Mouse (Mus musculus): ENCODE measurements at regions not wholly inside any gene's neighbourhood (a gene's known extent, or its start where the extent isn't known, plus 50 kb on each side); places are given as distances from the start of the nearest gene placed in this dataset.

DNA sequence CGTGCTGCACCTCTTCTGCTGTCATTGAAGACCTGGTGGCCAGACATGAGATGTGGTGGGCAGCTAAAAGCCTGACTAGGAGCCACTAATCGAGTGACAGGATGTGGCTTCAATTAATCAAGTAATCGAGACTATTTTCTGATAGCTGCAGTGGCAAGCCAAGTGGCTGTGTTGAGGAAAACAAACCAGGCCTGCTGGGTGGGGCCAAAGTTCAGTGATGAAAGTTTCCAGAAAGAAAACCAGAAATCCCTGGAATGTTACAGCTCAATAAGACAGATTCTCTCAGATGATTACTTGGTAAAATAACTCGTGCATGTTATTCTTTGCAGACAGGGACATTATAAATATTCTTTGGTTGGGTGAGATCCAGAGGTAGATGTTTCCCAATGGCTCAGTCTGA is 564.4 kb upstream of the Tbl1xr1 start:
- no peak for DNase-seq (ENCODE audit: low spot score in 2 of 2)

DNA sequence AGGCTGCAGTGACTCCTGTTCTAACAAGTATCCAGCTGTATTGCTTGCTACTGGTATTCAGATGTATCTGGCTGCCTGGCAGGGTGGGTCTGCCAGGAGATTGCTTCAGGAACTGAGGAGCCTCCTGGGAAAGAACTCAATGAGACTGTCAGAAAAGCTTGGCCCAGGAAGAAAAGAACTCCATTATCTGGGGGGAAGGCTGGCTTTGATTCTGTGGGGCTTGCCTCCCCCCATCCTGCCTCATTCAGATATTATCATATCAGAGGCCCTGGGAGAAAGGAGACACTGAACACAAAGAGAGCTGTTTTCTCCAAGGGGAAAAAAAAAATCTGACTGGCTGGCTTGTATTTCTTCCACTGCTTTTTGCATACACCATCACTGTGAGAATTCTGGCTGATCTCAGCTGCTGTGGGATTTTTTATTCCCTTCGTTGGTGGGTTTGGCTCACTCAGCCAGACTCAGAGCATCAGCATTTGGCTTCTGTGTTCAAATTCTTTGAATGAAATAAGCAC is 552.0 kb upstream of the Tbl1xr1 start:
- DNase-seq (ENCODE audit: low spot score in 2 of 2) = no peak

DNA sequence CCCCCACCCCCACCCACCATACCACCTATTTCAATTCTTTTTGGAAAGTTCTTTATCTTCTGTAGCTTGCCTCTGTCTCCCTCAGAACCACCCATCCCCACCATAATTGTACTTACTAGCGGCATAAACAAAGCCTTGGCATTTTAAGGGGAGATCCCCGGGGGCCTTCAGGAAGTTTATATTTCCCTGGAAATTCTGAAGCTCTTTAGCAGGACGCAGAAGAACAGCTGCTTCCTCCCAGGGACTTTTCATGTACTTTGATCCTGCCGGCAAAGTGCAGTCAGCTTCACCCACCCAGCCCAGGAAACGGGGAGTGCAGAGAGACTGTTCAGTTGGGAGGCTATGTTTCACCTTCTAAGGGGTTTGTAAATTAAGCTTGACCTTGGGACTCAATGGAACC is 545.6 kb upstream of the Tbl1xr1 start:
- no peak for DNase-seq (ENCODE audit: low spot score in 2 of 2)

DNA sequence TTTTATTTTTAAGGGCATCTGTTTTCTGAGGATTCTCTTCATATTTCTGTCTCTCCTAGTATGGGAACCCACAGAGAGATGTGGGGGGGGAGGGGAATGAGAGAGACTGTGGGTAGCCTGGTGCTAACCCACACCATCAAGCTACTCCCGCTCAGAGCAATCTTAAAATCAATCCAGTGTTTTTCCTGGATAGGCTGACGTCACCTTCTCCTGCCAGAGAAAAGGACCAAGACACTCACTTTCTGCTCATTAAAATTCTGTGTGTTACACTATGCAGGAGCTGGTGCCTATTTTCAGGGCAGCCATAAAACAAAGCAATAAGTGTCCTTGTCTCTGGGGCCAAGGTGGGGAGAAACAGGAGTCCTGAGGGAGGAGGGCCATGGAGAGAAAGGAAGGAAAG is 537.3 kb upstream of the Tbl1xr1 start:
- DNase-seq (ENCODE audit: low spot score in 2 of 2) = no peak

DNA sequence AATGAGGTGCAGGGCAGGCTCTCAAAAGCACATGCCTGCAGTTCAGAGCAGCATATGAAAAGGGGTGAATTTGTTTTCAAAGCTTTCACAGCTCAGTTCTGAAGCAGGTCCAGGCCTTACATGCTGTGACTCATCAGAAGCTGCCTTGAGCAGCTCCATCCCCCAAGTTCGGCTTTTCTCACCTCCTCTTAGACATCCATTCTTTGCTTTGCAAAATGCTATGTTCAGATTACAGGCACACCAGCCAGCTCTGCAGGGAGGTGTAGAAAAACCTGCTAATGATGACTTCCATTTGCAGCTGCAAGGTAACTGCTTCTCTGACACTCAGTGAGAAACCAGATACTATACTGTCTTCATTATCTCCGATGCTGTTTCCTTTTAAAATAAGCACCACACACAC is 532.0 kb upstream of the Tbl1xr1 start:
- no peak for DNase-seq (ENCODE audit: low spot score in 2 of 2)

DNA sequence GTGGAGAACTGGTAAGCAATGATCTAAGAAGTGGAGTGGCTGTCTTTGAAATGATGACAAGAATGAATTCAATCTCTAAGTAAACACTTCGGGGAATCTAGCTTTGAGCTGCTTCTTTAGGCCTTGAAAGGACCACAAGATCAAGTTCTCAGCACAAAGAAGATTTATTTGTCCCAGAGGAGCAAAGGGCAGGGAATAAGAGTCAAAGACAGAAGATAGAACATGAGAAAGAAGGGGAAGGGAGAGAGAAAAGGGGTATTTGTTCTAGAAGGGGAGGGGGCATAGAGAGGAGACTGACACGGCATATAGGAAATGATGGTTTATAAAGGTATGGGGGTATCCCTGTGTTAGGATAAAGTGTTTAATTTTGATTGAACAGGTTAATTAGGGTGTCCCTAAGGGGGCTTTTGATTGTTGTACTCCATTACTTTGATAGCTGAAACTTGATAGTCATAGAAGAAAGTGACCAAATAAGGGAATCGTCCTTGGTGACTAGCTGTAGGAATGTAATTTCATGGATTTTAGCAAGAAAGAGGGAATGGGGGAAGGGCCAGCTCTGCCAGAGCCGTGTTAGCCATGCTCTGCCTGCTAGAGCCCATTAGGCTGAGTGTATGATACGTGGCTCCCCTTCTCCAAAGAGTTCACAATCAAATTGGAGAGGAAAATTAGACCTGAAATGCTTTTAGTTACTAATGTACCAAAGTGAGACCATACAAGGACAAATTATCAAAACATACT is 531.1 kb upstream of the Tbl1xr1 start:
- DNase-seq (ENCODE audit: low spot score in 2 of 2) = no peak

DNA sequence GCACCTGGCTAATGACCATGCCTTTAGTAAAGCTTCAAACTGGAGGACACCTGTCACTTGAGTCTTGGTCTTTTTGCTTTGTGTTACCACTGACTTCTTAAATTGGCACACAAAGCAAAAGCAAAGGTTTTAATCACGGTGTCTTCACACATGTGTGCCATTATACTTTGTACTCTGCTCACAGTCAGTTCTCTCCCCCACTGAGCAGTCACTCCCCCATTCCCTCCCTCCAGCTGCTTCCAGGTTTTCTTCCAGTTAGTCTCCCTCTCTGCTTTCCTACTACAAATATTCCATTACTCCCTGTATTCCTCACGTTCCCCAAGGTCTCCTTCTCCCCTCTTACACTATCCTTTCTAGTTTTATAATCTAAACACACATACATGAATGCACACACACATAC is 530.0 kb upstream of the Tbl1xr1 start:
- DNase-seq (ENCODE audit: low spot score in 2 of 2) = no peak

DNA sequence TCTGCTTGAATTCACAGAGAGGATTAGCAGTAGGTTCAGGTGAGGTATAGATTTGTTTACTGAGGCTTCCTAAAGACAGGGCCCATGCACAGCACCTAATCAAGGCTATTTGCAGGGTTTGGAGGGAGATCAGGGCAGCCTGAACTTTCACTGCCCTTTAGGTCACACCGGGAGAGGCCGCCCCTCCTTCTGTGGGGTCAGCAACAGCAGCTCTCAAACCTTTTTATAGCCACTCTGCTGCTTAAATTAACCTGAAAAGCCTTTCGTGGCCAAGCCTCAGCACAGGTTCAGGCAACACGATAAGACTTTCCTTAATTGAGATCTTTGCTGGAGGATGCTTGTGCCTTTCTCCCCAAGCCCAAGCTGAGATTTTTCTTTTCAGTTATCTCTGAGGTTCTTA is 526.8 kb upstream of the Tbl1xr1 start:
- DNase-seq (ENCODE audit: low spot score in 2 of 2) = no peak

DNA sequence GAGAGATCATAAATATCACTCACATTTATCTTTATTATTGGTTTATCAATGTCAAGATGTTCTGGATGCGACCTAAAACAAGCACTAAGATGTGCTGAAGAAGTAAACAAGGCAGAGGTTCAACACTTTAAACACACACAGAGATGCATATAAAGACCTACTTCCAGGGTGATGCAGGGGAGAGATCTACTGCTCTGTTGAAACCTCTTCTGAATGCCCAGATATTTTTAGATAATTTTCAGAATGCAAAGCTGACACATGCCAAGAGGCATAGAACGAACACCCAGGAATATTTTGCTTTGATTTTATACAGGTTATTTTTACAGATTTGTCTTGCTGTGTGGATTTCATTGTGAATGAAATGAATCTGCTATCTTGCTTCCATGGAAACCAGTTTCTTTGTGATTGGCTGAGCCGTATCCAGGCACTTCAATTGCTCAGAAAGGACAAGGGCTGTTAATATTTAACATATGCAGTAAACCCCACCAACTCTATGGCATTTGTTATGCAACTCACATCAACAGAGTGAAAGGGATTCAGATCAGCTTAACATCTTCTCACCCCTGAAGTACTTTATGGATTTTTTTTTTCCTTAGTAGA is 523.2 kb upstream of the Tbl1xr1 start:
- DNase-seq (ENCODE audit: low spot score in 2 of 2) = no peak

DNA sequence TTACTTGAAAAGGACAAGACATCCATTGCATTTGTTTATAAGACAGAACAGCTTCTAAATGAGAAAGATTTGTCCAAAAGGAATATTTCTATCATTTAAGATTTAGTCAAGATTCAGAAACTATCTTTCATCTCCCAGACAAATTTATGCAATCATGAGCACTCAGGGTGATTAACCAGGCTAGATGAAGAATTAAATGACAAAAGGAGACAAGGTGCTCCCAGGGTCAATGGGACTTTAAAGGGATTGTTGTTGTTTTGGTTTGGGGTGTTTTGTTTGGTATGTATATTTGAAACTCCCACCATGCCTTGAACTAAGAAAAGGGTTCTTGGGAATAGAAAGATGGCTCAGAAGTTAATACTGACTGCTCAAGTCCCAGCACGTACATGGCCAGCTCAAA is 522.6 kb upstream of the Tbl1xr1 start:
- DNase-seq (ENCODE audit: low spot score in 2 of 2) = no peak

DNA sequence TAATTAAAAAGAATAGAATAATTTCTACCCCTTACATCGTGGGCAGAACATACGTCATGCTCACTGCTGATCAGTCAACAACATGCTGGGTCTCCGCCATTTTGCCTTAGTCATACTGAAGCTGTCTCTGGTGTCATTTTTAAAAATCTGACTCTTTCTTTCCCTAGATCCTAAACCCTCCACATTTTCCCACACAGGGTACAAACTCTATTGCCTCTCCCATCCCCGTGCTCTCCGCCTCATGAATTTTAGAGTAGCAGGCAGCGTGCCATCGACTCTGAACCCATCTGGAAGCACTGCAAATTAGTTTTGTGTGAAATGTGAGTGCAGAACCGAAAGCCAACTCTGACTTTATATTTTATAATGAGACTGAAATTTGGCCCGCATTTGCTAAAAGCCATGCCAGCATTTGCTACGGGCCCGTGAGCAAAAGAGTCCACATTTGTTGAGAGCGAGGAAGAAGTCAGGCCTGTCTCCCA is 518.5 kb upstream of the Tbl1xr1 start:
- no peak for DNase-seq (ENCODE audit: low spot score in 2 of 2)

DNA sequence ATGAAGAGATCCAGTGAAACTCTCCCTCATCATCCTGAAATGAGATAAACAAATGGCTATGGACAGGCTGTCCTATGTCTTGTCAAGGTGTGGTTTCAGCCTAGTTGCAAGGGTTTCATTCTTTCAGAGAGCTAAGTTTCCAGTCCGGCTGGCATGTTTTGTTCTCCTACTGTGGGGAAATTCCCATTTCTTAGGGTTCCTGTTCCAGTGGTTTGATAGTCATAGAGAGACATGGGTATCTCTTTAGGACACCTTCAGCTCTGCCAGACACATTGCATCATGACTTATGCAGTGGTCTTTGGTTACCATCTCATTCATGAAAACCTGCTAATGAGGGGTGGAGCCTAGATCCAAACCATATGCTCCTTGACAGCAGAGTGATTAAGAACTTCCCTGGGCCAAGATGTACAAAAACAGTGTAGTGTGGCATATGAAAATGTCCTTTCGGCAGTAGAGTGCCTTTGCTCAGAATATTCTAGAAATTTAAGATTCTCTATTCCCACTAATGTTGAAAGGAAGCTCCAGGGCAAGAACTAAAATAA is 513.6 kb upstream of the Tbl1xr1 start:
- DNase-seq (ENCODE audit: low spot score in 2 of 2) = no peak

DNA sequence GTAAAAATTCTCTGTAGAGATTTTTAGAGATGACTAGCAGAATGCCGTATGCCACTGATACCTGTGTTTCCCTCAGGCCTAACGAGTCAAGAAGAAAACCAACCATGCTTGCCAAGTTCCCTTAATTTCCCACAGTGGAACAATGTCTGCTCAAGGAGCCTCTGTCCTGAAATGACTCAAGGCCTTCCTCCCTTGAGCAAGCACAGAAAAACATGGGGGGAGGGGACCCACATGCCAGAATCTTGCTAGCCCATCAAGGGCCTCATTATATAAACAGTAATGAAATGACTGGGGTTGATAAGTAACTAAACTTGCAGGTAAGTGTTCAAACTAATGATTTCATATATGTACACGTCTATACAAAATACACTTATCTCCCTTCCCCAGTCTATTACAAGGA is 513.0 kb upstream of the Tbl1xr1 start:
- no peak for DNase-seq (ENCODE audit: low spot score in 2 of 2)

DNA sequence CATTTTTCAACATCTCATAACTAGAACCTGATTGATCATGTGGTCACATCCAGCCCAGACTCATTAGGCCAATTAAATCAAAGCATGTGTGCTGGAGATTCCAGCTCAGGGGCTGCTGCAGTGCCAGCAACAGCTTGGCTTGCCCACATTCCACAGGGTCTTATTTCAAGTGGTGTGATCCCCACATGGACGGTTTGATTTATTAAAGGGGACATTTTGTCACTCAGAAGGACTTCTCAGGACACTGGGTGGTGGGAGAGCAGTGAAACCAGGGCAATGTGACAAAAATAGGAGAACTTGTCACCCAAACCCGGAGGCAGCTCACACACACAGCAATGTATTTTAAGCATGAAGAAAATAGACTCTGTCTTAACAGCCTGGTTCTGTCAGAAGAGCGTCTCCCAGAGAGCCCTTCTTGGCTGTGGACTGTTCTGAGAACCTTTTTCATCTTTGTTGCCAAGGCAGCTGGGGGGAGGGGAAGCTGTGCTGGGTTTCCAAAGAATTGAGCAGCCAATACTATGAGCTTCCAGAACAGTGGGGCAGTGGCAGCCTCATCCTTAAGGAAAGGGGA is 512.2 kb upstream of the Tbl1xr1 start:
- no peak for DNase-seq (ENCODE audit: low spot score in 2 of 2)

DNA sequence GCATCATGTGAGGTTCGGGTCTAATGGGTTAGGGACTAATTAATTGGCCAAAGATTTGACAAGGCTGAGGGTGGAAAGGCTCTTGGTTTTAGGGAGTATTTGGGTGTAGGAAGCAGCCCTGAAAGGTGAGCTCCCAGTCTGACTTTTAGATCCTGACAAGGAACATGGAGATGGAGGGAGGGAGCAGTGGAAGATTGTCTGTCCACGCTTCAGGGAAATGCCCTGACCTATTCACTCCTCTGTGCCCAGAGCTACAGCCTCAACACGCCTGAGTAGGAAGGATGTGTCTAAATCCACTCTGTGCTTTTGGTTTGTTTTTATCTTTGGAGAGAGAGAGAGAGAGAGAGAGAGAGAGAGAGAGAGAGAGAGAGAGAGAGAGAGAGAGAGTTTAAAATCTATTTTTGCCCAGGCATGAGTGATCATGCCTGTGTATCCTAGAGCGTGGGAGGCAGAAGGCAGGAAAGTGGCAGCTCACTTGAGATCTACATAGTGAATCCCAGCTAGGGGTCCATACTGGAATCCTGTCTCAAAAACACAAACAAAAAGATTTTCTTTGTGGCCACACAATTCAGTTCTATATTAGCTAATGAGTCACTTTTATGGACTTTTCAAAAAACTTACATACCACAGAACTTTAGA is 511.5 kb upstream of the Tbl1xr1 start:
- DNase-seq (ENCODE audit: low spot score in 2 of 2) = no peak

DNA sequence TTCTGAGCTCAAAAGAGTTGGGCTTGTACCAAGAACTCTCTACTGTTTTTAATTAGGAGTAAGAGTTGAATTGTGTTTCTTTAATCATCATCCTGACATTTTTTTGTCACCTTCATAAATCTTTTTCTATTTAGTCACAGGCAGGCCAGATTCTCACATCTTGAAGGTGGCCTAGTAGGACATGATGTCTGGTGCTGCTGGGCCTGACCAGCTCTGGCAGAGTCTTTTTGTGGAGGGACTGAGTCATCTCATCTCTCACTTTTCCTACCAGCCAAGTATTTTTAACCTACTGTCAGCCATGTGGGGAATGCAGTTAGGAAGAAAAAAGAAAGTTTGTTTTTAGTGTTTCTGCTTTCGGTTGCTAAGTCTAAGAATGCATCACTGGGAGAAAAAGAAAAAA is 506.7 kb upstream of the Tbl1xr1 start:
- no peak for DNase-seq (ENCODE audit: low spot score in 2 of 2)

DNA sequence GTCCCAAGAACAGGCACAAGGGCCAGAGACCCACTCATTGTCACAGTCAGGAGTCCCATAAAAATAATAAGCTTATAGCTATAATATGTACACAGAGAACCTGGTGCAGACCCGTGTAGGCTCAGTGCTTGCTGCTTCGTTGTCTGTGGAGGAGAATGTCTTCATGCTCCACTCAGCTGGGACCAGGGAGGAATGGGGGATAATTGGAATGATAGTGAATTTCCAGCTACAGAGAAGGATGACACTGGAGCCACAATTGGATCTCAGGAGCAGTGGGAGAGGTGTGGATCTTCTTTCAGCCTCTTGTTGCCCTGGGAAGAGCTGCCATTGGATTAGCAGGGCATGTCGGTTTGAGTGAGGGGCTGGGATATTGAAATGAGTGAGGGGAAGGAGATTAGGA is 497.8 kb upstream of the Tbl1xr1 start:
- no peak for DNase-seq (ENCODE audit: low spot score in 2 of 2)

DNA sequence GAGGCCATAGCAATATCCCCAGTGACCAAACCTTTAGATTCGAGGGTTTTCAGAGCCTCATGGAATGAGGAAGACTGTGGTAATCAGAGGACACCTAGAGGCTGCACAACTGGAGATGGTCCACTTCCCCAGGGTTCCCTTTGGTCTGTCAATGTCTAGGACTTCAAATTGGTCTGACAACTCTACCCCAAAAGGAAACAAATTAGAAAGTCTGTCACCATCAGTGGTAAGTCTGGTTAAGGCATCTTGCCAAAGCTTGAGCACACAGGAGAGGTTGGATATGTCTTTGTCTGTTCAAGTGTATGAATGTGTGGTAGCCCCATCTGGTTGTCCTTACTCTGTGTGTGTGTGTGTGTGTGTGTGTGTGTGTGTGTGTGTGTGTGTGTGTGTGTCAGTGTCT is 494.3 kb upstream of the Tbl1xr1 start:
- no peak for DNase-seq (ENCODE audit: low spot score in 2 of 2)

DNA sequence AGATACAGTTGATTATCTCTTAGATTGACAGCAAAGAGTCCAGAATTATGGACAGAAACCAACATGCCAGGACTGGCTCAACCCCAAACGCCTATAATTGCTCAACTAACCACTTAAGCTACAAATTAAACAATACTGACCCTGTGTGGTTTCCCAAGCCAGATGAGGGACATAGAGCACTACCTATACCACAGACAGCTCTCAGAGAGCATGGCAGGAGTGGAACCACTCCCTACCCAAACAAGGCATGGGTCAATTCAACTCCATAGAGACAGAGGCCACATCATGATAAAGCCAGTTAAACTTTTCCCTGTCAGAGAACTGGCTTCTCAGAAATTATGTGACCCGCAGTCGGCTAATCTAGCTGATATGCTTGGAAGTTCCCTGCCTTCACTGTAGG is 490.7 kb upstream of the Tbl1xr1 start:
- no peak for DNase-seq (ENCODE audit: low spot score in 2 of 2)

DNA sequence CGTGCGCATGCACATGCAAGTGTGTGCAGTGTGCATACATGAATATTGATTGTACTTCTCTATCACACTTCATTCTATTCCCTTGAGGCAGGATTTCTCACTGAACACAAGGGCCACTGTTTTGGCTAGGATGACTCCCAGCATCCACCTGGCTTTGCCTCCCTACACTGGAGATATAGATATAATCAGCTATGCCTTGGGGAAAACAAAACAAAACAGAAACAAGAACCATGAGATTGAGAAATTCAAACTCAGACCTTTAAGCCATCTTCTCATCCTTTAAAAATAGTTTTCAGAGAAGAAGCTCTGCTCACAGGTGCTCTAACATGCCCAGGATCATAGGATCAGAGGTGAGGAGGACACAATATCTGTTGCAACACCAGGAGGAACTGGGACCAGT is 469.6 kb upstream of the Tbl1xr1 start:
- no peak for DNase-seq (ENCODE audit: low spot score in 2 of 2)

DNA sequence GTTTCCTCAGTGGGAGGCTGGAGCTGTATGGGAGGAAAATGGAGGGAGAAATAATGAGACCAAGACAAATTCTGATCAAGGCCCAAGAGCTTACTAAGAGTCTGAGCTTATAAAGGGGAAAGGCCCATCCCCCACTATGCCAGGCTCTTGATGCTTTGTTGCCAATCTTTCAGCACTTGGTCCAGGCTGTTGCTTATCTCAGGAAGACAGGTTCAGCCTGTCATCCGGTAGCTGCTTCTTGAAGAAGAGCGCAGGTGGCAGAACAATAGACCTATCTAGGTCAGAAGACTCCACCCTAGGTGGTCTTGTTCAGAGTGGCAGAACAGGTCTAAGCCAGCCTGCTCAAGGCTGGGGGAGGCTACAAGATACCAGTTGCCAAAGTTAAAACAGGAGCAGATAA is 466.2 kb upstream of the Tbl1xr1 start:
- no peak for DNase-seq (ENCODE audit: low spot score in 2 of 2)

DNA sequence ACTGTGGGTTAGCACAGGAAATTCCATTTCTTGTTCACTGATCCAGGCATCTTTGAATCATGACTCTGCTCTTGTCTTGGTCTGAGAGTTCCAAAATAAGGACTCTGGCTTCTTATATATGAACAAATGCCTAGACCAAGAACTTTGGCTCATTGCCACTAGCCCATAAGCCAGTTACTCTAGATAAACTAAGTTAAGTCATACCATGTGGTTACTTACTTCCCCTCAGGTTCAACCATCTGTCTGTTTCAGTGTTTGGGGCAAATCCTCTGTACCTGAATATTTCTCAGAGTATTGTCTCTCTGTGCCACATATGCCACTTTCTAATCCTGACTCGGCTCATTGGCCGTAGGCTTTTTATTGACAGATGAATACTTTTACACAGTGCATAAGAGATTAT is 454.7 kb upstream of the Tbl1xr1 start:
- DNase-seq (ENCODE audit: low spot score in 2 of 2) = no peak

DNA sequence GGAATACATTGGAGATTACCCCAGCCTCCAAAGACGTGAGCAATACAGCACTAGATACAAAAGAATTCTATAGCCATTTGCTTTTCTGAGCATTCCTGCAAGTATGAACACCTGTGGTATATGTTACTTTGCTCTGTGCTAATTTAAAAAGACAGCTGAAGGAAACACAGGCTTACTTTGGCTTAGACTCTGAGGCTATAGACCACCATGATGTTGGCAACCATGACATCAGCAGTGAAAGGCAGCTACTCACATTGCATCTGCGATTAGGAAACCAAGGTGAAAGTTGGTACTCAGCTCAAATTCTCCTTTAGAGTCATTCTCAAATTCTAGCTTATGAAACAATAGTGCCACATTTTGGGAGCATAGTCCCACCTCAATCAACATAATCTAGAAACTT is 451.4 kb upstream of the Tbl1xr1 start:
- no peak for DNase-seq (ENCODE audit: low spot score in 2 of 2)
